Mouse (Mus musculus) spleen, adult 2 months (tissue): ENCODE measurements around the gene Rassf5.

ENCODE experiments used
- CTCF ChIP-seq: fragments of 200-500 bp; IDR thresholded peaks from 2 replicates; pipeline ENCODE4 v1.5.1; 2011; ENCODE audit warnings: mild to moderate bottlenecking, inconsistent platforms; ENCODE audit not compliant: insufficient read depth, insufficient read length, insufficient replicate concordance; ENCODE audit errors: extremely low read depth
- POLR2A ChIP-seq: fragments of 200-500 bp; IDR thresholded peaks from 2 replicates; pipeline ENCODE4 v1.6.1; 2011; ENCODE audit warnings: low read depth, low read length, inconsistent platforms

DNA sequence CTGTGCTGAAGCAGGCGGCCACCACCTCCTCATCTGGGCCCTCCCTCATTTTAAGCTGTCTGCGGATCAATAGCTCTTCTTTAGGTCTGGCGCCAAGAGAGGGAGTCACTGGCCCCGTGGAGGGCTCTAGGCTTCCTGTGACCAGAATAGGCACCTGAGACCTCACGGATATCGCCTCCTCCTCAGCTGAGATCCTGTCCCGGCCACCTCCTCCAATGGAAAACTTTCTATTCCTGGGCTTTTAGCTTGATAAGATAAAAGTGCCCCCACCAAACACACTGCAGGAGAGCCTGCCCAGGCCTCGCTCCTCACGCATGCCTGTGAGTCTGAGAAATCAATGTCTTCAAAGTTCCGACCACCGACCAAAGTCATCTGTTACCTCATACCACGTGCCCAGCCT, 11.5 kb downstream of the Rassf5 start:
- TF ChIP-seq POLR2A (no peak), CTCF (no peak)
